Mouse (Mus musculus): ENCODE measurements at regions not wholly inside any gene's neighbourhood (a gene's known extent, or its start where the extent isn't known, plus 50 kb on each side); places are given as distances from the start of the nearest gene placed in this dataset.

GRCm38 (mm10) chr11:112897597-112897996 lies 115.6 kb downstream of the Sox9 start:
- TF ChIP-seq ELF1 (IDR thresholded peaks at IDR 0.05; ENCODE audit: low read depth, low read length) (no peak), CHD1 (IDR thresholded peaks at IDR 0.05; ENCODE audit: low read depth, low read length) (no peak)
- peak; percentile 11 for DNase-seq (ENCODE audit: extremely low read depth)
- H3K4me3 ChIP-seq (replicated peaks in 1 of 3; ENCODE audit: low read depth in 2 of 3, low read length in 2 of 3, poor library complexity in 1 of 3) = no peak overlapping the region

GRCm38 (mm10) chr11:112902618-112903017 lies 120.6 kb downstream of the Sox9 start:
- H3K9ac ChIP-seq (ENCODE audit: insufficient read depth, low read depth) = no peak overlapping the region
- no peak overlapping the region for H3K4me2 ChIP-seq (ENCODE audit: insufficient read depth, low read depth, poor library complexity, severe bottlenecking)
- in situ Hi-C loops (cut with MboI; ENCODE audit: low pct_ligation_motif_present, low pct_unique_long_range_greater_than_20kb, low sequenced_read_pairs) (no loop called here), dilution Hi-C loops (cut with MboI; ENCODE audit: extremely low pct_ligation_motif_present, extremely low pct_unique_long_range_greater_than_20kb, low sequenced_read_pairs) (no loop called here)
- TF ChIP-seq ZMIZ1 (IDR thresholded peaks at IDR 0.05; ENCODE audit: low read depth, low read length) (no peak), ZNF384 (IDR thresholded peaks at IDR 0.05; ENCODE audit: low read depth, low read length) (no peak), EP300 (IDR thresholded peaks at IDR 0.05; ENCODE audit: low read length) (no peak), MAZ (IDR thresholded peaks at IDR 0.05; ENCODE audit: low read depth, low read length) (no peak), UBTF (IDR thresholded peaks at IDR 0.05; ENCODE audit: low read depth, low read length) (no peak), CHD2 (IDR thresholded peaks at IDR 0.05; ENCODE audit: low read length) (no peak), MYC (IDR thresholded peaks at IDR 0.05; ENCODE audit: low read depth, low read length) (no peak), MEF2A (IDR thresholded peaks at IDR 0.05; ENCODE audit: borderline replicate concordance, low read depth, low read length) (no peak), USF1 (IDR thresholded peaks at IDR 0.05; ENCODE audit: low read depth, low read length) (no peak), JUN (IDR thresholded peaks at IDR 0.05; ENCODE audit: insufficient read depth, low read depth, low read length) (no peak), TCF12 (IDR thresholded peaks at IDR 0.05; ENCODE audit: low read depth, low read length) (no peak), KAT2A (IDR thresholded peaks at IDR 0.05; ENCODE audit: insufficient replicate concordance, low read length) (no peak), GABPA (IDR thresholded peaks at IDR 0.05; ENCODE audit: insufficient replicate concordance, low read depth, low read length) (no peak), MAX (IDR thresholded peaks at IDR 0.05; ENCODE audit: low read length) (no peak)
- H3K36me3 ChIP-seq (replicated peaks in 1 of 2; ENCODE audit: control insufficient read depth in 1 of 2, insufficient read depth in 1 of 2, low read length in 1 of 2) = no peaks in the 10 kb centered on the region
- H3K4me1 ChIP-seq (ENCODE audit: control insufficient read depth in 1 of 2, insufficient read depth in 2 of 2) = peaks cover 0 to 7% of the 10 kb centered on the region in 2 experiments; a peak in 1 of 4 replicates
- H3K27me3 ChIP-seq (replicated peaks) = no peaks in the 10 kb centered on the region
- H3K9me3 ChIP-seq (replicated peaks; ENCODE audit: low read length) = no peaks in the 10 kb centered on the region
- DNase-seq (ENCODE audit: extremely low read depth) = no peak
- H3K79me2 ChIP-seq (replicated peaks; ENCODE audit: control insufficient read depth, extremely low read depth, insufficient read depth, poor library complexity, severe bottlenecking) = no peaks in the 10 kb centered on the region
- no peak overlapping the region for H3K27ac ChIP-seq (ENCODE audit: insufficient read depth, low read depth)
- H3K4me3 ChIP-seq (replicated peaks in 1 of 3; ENCODE audit: low read depth in 2 of 3, low read length in 2 of 3, poor library complexity in 1 of 3) = no peak overlapping the region

More at GRCm38 (mm10) chr11:112897597-112897996, 115.6 kb downstream of the Sox9 start:
- in situ Hi-C loops (cut with MboI; ENCODE audit: low pct_ligation_motif_present, low pct_unique_long_range_greater_than_20kb, low sequenced_read_pairs) = no loop called here
- no peak overlapping the region for H3K4me2 ChIP-seq (ENCODE audit: insufficient read depth, low read depth, poor library complexity, severe bottlenecking)
- H3K27me3 ChIP-seq (replicated peaks) = no peaks in the 10 kb centered on the region
- H3K9me3 ChIP-seq (replicated peaks; ENCODE audit: low read length) = peaks cover 5% of the 10 kb centered on the region
- no peaks in the 10 kb centered on the region; a peak in 1 of 4 replicates for H3K4me1 ChIP-seq (ENCODE audit: control insufficient read depth in 1 of 2, insufficient read depth in 2 of 2)
- H3K27ac ChIP-seq (ENCODE audit: insufficient read depth, low read depth) = no peak overlapping the region
- H3K79me2 ChIP-seq (replicated peaks; ENCODE audit: control insufficient read depth, extremely low read depth, insufficient read depth, poor library complexity, severe bottlenecking) = no peaks in the 10 kb centered on the region
- dilution Hi-C loops (cut with MboI; ENCODE audit: extremely low pct_ligation_motif_present, extremely low pct_unique_long_range_greater_than_20kb, low sequenced_read_pairs) = no loop called here
- H3K9ac ChIP-seq (ENCODE audit: insufficient read depth, low read depth) = no peak overlapping the region
- H3K36me3 ChIP-seq (replicated peaks in 1 of 2; ENCODE audit: control insufficient read depth in 1 of 2, insufficient read depth in 1 of 2, low read length in 1 of 2) = no peaks in the 10 kb centered on the region
